ENCODE assay signal across 20 mouse cellular contexts in the genomic region with DNA sequence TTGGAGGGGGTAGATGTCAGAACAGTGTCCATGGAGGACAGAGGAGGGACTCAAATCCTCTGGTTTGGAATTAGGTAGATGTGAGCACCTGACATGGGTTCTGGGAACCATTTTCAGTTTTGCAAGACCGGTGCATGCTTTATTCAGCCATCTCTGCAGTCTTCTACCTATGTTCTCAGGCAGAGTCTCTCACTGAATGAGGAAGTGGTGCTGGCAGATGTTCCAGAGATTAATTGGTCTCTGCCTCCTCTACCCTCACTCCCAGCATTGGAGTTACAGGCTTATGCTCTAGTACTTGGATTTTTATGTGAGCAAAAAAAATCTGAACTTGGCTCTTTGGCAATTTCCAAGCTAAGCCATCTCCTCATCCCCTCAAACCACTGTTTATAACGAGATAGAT. TPM values are rescaled to one million over a fixed set of nuclear protein-coding genes. Genes with fewer than 3 reads are reported as not detected.
A peak's percentile ranks its signal among the peaks of the same experiment; 100 is the strongest.
DNase-seq lines count a peak whose midpoint lies in the region; ATAC-seq lines count a peak whose summit lies in the region.
"Had no signal": no experiment of that assay in that cellular context is flagged by ENCODE, and none has a peak within 500 bp of the region (broad histone marks: within the 10 kb centered on the region; RNA-seq: fewer than 3 reads in every experiment).

No protein-coding gene starts in this region.

- peak; percentile 45 for DNase-seq in 416B (ENCODE audit: low read depth)
- peak; percentile 50 for DNase-seq in A20 (ENCODE audit: low read depth, low spot score)
- DNase-seq in layer of hippocampus, postnatal 14 days (ENCODE audit: low spot score in 2 of 2): no peak
- no peak for DNase-seq in urinary bladder, postnatal 4 days (ENCODE audit: low spot score in 2 of 2)
- DNase-seq: adrenal gland, adult 8-10 months; adrenal gland, postnatal 14 days; adrenal gland, postnatal 36 days; cerebellum, adult 11-12 months; cerebellum, adult 8-10 months; cerebellum, adult 9-11 months; cerebellum, postnatal 14 days; cerebellum, postnatal 36 days had no signal

- peak; percentile 70 for ATAC-seq in granulocyte monocyte progenitor cell, adult 5-6 weeks (replicated peaks; ENCODE audit: poor library complexity, severe bottlenecking)
- ATAC-seq in CD4-positive, CD25-positive, alpha-beta regulatory T cell, adult 4 months: no peak
- ATAC-seq: activated CD4-positive, CD25-positive, alpha-beta regulatory T cell, adult 4 months; forebrain, embryonic 13.5 days; forebrain, embryonic 16.5 days; Patski had no signal

RNA-seq across cellular contexts. Expression of gene Parp8, which starts 17.8 kb away (rescaled TPM):
- total RNA-seq in granulocyte monocyte progenitor cell, adult 5-6 weeks (2014; fragmentation: Nextera tagmentation): 158 and 198 TPM in 2 replicates
- total RNA-seq in granulocyte monocyte progenitor cell, adult 5-6 weeks (2017): 114 and 119 TPM in 2 replicates
- total RNA-seq in layer of hippocampus, postnatal 14 days (2021): 10 to 100 TPM; 58.6 to 59.2 TPM
- polyA plus RNA-seq in CD4-positive, CD25-positive, alpha-beta regulatory T cell, adult 4 months (2017; shearing (Covaris generic)): 10 to 100 TPM; 16.8 to 25.7 TPM
- total RNA-seq: CH12.LX had no signal
- polyA plus RNA-seq: G1E had no signal

Comparison
In these comparisons a context has a peak if more than half of its experiments do, and no peak if none do; other contexts are left out.
1. DNase-seq: peak in 416B (single experiment) and A20 (single experiment); none in layer of hippocampus, postnatal 14 days (0 of 2) and urinary bladder, postnatal 4 days (0 of 2).